Mouse (Mus musculus) liver, embryonic 18 days (tissue): Measurements from ENCODE around the gene Pigc. TPM values are rescaled to one million over a fixed set of nuclear protein-coding genes. Genes with fewer than 3 reads are reported as not detected.

Experiments
- polyA plus RNA-seq: library from polyadenylated mRNA; depleted of rRNA; stranded (reverse); fragments of >200 nt; gene quantifications from 2 replicates; pipeline ENCODE4 v1.2.3, GENCODE M21; 2012; rRNA removed

The Pigc gene
- polyA plus RNA-seq, result 10.0 and 10.4 TPM in 2 replicates

DNA sequence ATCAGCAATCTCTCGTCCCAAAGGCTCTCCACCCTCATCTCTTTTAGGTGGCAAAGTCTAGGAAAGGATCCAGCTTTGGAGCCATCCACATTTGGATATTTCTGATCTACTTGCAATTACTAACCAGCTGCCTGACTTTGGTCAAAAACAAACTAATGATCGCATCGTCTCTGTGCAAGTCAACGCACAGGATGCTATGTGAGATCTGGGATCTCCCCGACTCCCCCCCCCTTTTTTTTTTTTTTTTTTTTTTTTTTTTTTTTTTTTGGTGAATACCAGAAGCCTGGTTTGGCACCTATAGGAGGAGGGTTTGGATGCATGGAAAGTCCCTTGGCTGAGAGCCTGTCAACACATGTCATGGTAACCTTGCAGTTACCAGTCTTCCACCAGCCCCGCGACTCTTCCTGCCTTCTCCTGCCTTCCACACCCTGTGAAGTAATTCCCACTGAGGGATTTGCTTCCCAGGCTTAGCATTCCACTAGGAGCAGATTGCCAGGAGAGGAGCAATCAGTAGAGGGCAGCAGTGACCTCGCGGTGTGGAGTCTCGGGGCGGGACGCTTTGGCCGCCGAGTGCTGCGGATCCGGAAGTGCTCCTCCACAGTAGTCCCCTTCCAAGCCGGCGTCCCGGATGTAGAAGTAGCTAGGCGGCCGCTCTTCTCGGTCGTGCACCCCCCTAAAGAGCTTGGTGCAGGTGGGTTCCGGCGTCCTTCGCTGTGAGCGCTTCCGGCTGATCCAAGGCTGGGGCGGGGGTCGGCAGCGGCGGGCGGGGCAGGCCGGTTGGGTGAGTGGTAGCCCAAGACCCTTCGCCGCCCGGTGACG lies at the start of gene Pigc:
Gene Pigc, plus strand, starts transcription at position 598 of the 819 bp plus-strand sequence.

GRCm38 (mm10) chr1:161979536-161979935 lies 10.6 kb downstream of the Pigc start, which contains the start of gene 4930558K02Rik:
Gene 4930558K02Rik (minus strand): TSS chr1:161979636.

Other genes with a start within 250 kb of the Pigc start
- 0.08 and 0.19 TPM in 2 replicates for gene Fasl, start 180.7 kb upstream of the Pigc start, polyA plus RNA-seq
- 5.5 and 6.5 TPM in 2 replicates for gene Suco, start 92.5 kb upstream of the Pigc start, polyA plus RNA-seq
- gene 4930558K02Rik, start 10.4 kb downstream of the Pigc start, polyA plus RNA-seq, result 0.03 TPM in 1 of 2 replicates, not detected in the other